Mouse (Mus musculus) activated CD4-positive, CD25-positive, alpha-beta regulatory T cell, adult 4 months (primary cell): ENCODE results near the gene Otc. TPM values are rescaled to one million over a fixed set of nuclear protein-coding genes. Genes with fewer than 3 reads are reported as not detected.

Experiments used
- ATAC-seq: one replicate; pipeline ENCODE4 v1.8.0; 2017
- polyA plus RNA-seq, 2 experiments: library from polyadenylated mRNA; unstranded; fragments of 100-300 nt; shearing (Covaris generic); gene quantifications; one replicate each; pipeline ENCODE4 v1.2.1; 2017

Gene Otc
- polyA plus RNA-seq = not detected

DNA sequence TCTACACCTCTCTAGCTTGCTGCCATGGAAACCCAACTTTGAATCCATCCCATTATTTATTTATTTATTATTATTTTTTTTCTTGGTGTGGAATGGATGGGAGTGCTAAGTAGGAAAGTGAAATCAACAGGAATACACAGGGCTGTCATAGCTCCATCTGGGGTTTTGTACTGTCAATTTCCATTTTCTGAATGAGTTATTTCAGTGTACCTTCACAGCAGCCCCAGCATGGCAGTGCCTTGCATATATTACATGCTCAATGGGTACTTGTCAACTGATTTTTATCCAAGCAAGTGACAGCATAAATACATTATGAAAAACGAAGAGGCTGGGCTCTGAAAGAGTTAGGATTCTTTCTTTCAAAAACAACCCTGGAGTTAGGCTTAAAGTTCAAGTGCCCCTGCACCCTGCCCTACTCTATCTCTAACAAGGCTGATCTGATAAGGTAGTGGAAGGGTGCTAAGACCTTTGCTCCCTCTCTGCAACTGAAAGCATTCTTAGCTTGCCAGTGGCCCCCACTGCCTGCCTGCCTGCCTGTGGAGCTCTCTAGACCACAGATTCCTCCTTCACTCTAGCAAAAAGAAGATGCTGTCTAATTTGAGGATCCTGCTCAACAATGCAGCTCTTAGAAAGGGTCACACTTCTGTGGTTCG lies at the start of gene Otc:
Gene Otc, plus strand, starts transcription at position 454 of the 653 bp plus-strand sequence.
- ATAC-seq = no peak

DNA sequence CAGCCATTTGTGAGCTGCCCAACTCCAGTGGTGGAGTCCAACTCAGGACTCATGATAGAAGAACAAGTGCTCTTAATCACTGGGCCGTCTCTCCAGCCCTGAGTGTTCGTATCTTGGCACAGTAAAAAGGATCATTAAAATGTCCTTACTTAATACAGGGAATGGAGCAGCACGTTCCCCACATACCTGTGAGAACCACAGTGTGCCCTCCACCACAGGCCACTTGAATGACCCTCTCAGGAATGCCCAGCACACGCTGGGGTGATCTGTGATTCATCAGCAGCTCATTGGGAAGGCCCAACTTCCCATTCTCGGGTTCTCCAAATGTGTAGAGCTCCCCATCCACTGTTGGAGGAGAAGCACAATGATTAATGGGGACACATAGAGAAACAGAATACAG lies 46.2 kb upstream of the Otc start:
- ATAC-seq = no peak

DNA sequence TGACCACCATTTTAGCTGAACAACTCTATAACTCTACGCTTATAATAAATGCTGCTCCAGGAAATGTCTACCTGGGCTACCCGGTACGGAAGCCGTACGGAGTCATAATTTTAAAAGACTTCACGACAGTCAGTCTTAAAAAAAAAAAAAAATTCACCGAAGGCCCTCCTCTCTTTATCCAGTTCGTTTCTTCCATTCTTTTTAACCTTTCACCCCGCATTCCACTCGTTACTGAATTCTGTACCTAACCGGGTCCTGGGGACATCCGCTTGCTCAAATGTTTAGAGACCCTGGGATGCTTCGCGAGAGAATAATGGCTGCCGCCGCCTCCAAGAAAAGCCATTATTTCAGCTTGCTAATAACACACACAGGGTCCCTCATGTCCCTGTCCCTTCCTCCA lies 36.1 kb upstream of the Otc start:
- ATAC-seq = peak; percentile 26

DNA sequence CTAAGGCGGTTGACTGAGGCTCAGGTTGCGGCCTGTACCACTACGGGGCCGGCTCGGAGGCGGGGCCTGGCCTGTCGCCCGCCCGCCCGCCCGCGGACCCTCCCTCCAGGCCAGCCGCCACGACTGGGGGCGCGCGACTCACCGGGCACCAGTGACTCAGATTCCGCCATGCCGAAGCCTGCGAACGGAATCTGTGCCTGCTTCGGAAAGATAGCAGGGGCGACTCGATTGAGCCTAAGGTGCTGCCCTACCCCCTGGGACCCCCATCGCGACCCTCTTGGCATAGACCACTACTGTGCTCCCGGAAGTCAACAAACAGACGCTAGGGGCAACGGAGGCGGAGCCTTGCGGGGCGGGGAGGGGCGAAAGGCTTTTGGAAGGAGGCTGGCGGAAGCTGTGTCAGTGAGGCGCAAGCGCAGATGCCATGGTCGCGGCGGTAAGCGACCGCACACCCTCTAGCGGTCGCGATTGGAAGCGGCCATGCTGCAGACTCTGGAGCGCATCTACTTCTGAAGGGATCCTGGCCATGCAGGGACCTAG lies 35.6 kb upstream of the Otc start, which contains the start of gene Rpgr:
Gene Rpgr, minus strand, starts transcription at position 511 of the 540 bp plus-strand sequence.
- peak; percentile 86 for ATAC-seq

DNA sequence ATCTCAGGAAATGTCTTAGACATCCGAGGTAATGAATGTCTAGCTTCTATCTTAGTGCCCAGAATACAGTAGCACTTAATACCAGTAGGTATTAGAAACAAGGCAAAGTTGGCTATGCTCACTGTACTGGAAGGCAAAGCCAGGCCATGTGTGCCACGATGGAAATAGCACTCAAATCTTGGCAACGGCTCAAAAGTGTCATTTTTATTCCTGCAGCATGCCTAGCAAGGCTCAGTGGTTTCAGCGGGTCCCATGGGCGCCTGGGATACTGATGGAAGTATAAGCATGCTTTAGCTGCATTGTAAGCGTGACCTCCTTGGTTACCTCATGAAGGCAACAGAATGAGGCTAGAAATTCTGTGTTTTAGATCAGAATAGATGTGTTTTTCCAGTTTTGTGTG lies 32.8 kb upstream of the Otc start:
- ATAC-seq = no peak

DNA sequence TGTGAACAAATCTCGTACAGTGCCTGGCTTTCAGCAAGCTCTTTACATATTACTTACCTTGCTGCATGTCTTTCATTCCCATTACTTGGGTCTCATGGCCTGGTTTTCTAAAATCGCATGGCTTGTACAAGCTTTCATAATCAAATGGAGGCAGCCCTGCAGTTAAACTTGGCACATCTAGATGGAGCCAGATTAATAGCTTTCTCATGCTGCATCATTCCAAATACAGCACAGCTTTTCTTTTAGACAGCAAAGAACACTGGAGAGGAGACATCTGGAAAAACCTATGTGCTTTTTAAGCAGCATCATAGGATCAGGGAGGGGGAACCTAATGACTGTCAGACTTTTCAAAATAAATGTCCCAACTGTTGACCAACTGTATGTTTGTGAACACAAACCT lies 19.1 kb upstream of the Otc start:
- ATAC-seq = no peak

DNA sequence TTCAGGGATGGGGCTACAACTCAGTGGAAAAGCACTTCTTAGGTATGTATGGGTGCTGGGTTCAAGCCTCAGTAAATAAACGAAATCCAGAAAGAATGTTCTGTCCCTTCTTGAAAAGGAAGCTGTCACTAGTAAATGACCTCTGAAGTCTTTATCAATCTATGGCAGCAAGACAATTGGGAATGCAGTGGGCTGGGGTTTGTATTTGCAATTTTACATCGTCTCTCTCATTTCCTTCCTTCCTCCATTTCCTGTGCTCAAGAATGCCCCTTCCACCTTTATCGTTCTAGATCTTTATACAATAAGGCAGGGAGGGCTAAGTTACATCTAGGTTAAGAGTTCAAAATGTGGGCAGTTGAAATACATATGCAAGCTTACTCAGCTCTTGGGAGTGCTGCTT lies 17.5 kb upstream of the Otc start:
- no peak for ATAC-seq

DNA sequence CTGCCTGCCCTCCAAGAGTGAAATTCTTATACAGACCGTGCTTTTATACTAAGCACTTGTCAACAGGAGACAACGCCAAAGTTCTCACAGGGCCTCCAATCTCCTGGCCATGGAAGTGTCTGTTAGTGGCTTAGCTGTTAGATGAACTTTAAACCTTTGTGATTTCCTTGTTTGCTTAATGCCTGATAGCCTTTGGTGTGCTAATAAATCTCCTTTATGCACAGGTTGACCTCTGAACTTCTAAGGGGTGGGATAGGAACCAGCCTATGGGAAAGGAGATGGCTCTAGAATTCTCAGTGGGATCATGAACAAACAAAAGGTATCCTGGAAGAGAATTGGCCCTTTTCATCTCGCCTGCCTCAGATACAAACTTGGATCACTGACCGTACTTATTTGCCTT lies 12.6 kb upstream of the Otc start:
- ATAC-seq = no peak

DNA sequence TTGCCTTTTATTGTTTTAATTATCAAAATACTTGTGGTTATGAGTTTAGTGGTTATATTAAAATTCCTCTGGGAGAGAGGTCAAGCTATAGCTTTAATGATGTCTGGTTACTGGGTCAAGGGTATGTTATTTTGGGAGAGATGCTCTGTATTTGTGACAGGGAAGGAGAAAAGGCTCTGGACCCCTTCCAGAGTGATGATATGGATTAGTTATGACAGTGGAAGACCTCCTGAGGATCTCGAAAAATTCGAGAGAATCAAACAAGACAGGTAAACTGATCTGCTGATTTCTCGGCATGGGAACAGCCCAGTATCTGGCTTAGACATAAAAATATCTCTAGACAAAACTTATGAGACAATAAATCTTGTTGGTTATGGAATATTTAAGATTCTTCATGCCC lies 8.2 kb upstream of the Otc start:
- no peak for ATAC-seq

DNA sequence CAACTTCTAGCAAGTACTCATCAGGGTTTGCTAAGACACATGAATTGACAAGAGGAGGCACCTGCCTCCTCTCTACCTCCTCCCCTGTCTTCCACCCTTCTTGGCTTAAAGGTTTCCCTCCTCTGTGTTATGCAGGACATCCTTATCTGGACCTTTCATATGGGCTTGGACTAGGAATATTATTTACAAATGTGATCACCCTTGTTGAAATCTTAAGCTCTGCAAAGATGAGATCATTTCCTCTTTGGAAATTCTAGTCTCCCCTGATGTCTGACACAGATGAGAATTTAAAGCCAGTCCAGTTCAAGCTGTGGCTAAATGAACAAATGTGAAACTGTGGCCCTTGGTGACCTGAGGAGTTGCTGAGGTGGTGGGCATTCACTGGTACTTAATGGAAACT lies 748 bp upstream of the Otc start:
- no peak for ATAC-seq

DNA sequence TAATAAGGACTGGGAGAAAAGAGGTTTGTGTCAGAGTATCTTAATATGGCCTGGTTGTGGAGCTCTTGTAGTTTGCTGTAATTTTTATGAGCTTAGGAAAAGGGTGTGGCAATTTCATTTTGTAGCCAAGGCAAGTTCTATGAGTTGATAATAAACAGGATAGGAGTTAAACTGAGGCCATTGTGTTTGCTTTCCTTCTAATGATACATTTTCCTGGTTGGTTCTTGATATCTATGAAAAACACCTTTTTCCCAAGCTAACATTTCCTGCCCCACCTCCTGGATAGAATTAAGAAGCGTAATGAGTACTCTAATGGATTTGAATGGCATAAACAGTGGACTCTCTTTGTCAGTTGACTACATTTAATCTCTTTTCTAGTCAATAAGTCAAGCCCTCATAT lies 5.7 kb downstream of the Otc start:
- no peak for ATAC-seq

DNA sequence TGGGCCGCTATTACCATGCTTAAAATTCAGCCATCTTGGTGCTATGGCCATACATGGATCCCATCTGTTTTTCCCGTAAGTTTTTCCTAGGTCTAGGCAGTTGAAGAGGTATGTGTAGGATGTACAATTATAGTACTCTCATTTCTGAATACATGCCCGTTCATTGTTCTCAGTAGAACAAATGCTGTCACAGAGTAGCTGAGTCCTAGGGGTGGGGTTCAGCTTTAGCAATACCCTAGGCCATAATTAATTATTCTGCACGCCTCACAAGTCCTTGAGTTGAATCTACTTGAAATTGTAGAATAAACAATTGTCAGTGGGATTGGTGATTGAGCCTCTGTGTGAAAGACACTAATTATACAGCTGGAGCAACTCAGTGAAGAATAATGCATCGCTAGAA lies 6.2 kb downstream of the Otc start:
- no peak for ATAC-seq

DNA sequence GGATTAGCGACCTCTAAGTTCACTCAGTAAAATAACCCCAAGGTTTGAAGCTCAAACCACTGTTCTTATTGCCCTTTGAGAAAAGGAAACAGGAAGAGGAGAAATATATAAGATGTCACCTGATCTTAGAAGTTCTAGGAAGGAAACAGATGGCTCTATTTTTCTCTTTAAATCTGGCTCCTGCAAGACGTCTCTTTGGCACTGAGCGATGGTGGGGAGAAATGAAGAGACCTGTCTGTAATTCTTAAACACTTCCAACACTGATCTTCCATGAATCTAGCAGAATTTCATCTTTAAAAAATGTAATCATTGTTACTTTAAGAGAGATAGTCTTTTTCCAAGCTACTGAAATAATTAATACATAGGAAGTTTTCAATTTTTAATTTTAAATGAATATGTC lies 16.2 kb downstream of the Otc start:
- no peak for ATAC-seq

DNA sequence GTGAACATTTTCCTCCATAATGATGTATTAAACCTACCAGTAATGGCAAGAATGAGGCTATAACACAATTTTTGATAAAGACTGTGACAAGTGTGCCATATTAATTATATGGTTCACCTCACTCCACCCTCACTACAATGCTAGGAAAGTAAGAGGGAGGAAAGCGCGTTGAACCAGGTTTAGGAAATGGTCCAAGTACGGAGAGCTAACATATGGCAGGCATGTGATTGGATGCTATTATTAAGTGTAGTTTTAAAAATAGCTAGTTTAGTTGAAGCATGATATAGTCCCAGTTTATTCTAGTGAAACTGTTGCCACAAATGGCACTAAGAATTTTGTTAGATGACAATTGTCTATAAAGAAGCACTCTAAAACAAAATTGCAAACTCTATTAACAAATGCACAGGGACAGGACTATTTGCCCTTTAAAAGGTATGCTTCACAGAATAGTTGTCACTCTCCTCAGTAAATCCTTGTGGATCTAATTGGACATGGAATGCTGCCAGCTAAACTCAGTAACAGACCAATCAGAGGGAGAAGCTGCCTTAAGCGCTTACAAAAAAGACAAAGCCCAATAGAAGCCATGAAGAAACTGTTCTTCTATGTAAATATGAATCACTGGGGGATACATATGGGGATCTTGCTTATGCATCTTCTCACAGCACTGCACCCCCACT lies 16.8 kb downstream of the Otc start:
- no peak for ATAC-seq

DNA sequence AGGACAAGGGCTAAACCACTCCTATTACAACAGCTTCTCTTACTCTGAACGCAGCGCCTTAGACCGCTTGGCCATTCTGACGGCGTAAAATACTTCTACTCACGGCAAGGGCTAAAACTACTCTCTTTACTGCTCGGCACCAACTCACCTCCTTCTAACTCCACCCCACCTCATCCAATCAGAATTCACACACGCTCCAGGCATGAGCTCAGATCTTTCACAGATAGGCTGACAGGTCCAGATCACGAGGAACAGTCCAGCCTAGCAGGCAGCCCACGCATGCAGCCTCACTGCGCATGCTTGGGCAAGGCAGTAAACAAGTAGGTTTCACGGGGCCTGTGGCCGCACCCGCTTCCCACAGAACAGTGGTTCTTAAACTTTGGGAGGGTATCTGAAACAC lies 45.2 kb downstream of the Otc start:
- ATAC-seq = no peak

DNA sequence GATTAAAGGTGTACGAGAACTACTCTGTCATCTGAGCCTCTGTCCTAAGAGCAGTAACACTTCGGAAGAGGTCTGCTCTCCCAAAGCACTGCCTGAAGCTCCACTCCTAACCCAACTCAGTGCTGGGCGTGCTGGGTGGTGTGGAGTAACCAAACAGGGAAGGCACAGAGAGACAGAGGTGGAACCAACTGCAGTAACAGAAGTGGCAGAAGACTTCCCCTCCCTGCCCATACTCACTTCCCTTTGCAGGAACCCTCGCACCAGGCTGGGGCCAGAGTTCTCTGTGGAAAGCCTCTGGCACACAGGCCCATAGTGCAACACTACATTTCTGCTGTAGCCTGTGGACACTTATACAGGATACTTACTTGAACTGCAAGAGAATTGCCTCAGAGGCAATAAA lies 66.1 kb downstream of the Otc start:
- ATAC-seq = no peak

DNA sequence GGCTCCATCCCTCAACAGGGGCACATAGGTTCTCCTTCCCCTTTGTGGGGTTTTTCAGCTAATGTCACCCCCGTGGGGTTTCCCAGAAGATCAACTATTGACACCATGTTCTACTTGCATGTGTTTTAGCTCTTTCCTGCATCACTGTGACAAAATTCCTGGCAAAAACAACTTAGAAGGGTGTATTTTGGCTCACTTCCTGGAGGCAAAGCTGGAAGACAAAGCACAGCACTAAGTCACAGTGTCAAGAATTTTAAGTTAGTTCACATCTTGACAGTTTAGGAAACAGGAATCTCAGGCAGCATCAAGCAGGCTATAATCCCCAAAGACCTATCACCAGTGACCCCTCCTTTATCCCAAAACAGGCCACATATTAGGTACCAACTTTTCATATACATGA lies 78.1 kb downstream of the Otc start:
- no peak for ATAC-seq

DNA sequence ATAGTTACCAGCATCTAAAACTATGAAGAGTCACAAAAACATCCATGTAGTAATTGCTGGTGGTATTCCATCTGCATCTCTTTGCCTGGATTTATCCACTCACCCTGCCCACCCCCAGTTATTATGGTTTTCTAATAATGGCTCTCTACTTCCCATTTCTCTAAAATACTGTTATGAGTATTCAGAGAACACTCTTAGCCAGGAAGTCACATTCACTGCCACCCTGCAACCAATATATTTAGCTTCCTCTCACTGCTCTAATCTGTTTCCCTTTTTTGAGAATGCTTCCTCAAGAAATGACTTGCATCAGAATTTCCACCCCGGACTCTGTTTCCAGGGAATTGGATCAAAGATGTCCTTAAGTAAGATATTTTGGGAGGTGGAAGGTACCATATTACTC lies 79.6 kb downstream of the Otc start:
- no peak for ATAC-seq

DNA sequence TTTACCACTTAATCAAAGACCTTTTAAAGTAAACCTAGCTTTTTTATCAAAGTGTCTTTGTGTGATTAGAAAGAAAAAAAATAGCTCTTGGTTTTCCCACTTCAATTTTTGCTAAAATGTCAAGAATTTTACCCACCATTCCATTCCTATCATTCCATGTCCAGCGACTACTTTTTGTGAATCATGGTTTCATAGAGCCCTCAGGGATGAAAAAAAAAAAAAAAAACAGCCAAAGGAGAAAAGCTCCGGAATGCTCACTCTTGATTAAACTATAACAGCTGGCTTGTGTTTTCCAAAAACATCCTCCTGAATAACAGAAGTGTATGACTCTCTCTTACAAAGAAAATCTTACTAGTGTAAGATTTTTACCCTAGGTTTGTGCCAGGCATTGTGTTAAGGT lies 84.7 kb downstream of the Otc start:
- ATAC-seq = no peak

DNA sequence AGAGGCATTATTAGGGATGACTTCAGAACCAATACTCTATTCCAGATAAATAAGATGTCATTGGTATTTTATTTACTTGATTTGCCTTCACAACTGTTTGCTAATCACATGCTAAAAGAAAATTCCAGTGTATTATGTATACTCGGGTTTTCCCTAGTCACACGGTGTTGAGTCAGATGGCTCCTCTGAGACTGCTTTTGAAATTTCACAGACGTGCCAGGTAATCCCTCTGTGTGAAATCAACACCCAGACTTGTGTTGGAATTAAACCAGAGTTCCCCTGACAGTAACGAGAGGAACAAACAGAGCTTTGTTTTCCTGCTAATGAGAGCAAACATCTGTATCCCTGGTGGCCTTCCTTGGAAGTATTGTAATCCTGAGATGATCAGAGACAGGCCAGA lies 103.8 kb downstream of the Otc start:
- ATAC-seq = no peak
